Mouse (Mus musculus): ENCODE measurements around the gene Mybpc2. TPM values are rescaled to one million over a fixed set of nuclear protein-coding genes. Genes with fewer than 3 reads are reported as not detected.

The Mybpc2 gene
- polyA plus RNA-seq, 1 experiment from 2014 or later: 0.27 TPM

DNA sequence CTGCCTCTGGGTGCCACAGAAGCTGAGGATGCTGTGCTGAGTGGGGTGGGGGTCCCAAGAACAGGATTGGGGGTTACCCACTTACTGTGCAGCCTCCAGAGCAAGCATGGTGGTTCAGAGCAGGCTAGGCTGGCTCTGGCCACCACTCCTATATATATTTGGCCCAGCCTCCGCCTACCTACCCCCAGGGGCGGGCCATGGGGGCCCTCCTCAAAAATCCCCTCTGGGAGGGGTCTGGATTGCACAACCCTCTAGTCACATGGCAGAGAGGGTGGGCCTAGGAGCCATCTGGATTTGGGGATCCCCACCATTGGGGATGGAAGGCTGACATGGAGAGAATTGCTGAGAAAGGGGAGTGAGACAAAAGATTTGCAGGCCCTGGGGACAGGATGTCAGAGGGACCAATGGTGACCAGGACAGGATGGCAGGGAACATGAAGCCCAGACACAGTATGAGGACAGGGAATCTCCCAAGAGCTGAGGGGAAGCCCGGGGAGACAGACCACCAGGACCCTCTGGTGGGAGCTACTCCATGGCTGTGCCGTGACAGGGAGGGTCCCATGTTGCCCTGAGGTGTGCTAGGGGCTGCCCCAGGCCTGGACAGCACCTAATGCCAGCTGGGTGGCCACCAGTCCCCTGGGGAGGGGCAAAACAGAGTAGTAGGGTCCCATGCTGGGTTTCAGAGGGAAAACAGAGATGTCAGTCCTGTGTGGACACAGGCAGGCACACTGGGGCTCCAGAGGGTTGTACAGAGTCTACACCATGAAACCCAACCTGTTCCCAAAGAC lies 7.7 kb upstream of the Mybpc2 start, which contains the start of gene Spib:
Spib (minus strand) TSS at position 126 of the 787 bp plus-strand sequence.
- WGBS: 81% methylated on average over 4 of the region's 4 CpGs
- Histone ChIP-seq H3K27ac (no peak within 1 kb of the TSS), H3K4me1 (no peaks in the 10 kb centered on the region; the same call in 1 of the 2 replicates), H3K9ac (no peak within 1 kb of the TSS), H3K36me3 (peaks cover 18% of the 10 kb centered on the region), H3K27me3 (replicated peaks) (no peaks in the 10 kb centered on the region; the same call in 1 of the 2 replicates), H3K4me2 (no peak within 1 kb of the TSS), H3K9me3 (no peaks in the 10 kb centered on the region), H3K4me3 (replicated peaks) (no peak within 1 kb of the TSS)
- no peak for ATAC-seq (ENCODE audit: insufficient read depth, low FRiP score, low read depth)

DNA sequence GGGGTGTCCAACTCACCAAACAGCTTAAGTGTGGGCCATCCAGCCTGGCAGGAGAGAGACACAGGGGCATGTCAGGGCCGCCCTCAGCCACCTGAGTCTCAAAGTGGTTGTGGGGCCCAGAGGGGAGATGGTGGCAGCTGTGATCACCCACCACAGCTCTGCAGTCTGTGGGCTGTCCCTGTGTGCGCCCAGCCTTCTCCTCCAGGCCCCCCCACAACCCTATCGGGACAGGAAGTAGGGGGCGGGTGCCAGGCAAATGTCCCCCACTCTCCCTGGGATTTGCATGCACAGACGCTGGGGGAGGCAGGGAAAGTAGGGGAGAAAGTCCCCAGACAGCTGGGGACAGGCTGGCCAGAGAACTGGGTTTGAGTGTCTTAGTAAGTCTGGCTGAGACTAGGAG lies 6.8 kb upstream of the Mybpc2 start:
- no peak overlapping the region for H3K27ac ChIP-seq
- no peaks in the 10 kb centered on the region for H3K9me3 ChIP-seq
- H3K4me2 ChIP-seq: no peak overlapping the region
- no peak overlapping the region for H3K9ac ChIP-seq
- ATAC-seq (ENCODE audit: insufficient read depth, low FRiP score, low read depth): no peak
- H3K27me3 ChIP-seq (replicated peaks): no peaks in the 10 kb centered on the region; the same call in 1 of the 2 replicates
- no peaks in the 10 kb centered on the region; the same call in 1 of the 2 replicates for H3K4me1 ChIP-seq
- 38% methylated on average over 5 of the region's 5 CpGs for WGBS
- peaks cover 10% of the 10 kb centered on the region for H3K36me3 ChIP-seq
- no peak overlapping the region for H3K4me3 ChIP-seq (replicated peaks)

DNA sequence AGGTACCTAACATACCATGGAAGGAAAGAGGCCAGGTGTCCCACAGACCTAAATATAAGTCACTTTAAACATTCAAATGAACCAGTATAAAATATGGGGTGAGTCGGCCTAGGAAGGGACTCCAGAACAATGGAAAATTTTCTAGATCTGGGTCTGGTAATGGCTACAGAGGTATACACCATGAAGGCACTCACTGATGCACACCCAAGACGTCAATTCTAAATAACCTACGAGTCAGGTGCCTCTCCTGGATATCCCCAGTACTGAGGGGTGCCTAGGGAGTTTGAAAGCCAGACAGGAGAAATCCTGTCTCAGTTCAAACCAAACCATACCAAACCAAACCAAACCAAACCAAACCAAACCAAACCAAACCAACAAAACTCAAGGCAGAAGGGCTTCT lies 6.1 kb upstream of the Mybpc2 start:
- H3K4me3 ChIP-seq (replicated peaks): no peak overlapping the region
- H3K9ac ChIP-seq: no peak overlapping the region
- ATAC-seq (ENCODE audit: insufficient read depth, low FRiP score, low read depth): no peak
- no peaks in the 10 kb centered on the region for H3K9me3 ChIP-seq
- peaks cover 10% of the 10 kb centered on the region for H3K36me3 ChIP-seq
- H3K27ac ChIP-seq: no peak overlapping the region
- no peaks in the 10 kb centered on the region; the same call in 1 of the 2 replicates for H3K27me3 ChIP-seq (replicated peaks)
- peaks cover under 1% of the 10 kb centered on the region; the same call in 1 of the 2 replicates for H3K4me1 ChIP-seq
- no peak overlapping the region for H3K4me2 ChIP-seq
- WGBS: 80% methylated on average over 3 of the region's 3 CpGs

DNA sequence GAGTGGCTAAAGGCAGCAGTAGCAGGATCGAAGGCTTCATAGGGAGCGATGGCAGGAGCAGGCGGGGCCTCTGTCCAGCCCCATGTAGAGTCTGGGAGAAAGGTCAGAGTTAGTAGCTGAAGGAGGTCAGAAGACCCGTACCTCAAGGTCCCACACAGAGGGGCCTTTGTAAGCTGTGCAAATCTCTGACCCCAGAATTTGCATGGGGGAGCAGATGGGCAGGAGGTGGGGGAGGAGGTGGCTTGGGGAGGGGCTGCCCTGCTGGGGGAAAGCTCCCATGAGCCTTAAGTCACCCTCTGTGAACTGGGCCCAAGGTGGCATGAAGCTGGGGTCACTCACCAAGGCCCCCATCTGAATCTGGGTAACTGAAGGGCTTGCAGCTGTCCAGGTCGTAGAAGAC lies 5.1 kb upstream of the Mybpc2 start:
- Histone ChIP-seq H3K9me3 (no peaks in the 10 kb centered on the region), H3K27me3 (replicated peaks) (peaks cover 8% of the 10 kb centered on the region; the same call in 1 of the 2 replicates), H3K4me1 (peaks cover 10% of the 10 kb centered on the region), H3K9ac (no peak overlapping the region), H3K4me3 (replicated peaks) (no peak overlapping the region), H3K36me3 (peaks cover 10% of the 10 kb centered on the region), H3K4me2 (no peak overlapping the region), H3K27ac (no peak overlapping the region)
- no peak for ATAC-seq (ENCODE audit: insufficient read depth, low FRiP score, low read depth)
- 64% methylated on average over 5 of the region's 5 CpGs for WGBS

DNA sequence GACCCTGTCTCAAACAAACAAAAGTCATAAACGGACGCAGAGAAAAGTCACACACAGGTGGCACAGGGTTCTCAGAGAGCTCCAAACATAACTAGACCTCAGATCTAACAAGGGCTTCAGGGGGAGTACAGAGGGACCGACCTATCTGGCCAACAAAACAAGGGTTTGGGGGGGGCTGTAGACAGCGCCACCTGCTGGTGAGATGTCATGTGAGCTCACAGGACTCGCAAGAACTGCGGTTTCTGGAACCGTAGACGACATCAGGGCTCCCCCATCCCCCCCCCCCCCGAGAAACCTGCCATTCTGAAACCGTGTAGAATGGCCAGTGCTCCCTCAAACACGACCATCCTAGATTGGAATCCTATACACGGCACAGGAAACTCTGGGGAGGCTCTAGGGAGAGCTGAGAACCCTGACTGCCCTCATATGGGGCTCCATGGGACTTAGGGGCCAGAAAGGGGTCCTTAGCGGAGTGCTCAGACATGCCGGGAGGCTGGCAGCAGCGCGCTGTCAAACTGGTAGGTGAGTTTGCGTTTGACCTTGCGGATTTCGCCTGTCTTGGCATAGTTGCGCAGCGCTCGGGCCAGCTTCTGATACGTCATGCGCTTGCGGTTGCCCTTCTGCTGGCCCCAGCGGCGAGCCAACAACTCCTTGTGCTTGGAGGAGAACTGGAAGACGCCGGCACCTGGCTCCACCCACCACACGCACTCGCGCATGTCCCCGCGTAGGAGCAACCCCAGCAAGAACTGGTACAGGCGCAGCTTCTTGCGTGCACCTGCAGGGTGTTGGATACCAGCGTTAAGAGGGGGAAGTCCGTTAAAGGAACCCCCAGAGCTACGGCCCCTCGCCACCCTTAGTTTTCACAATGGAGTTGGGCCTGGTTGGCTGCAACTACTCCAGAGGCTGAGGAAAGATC lies 3.3 kb upstream of the Mybpc2 start:
- 6% methylated on average over 40 of the region's 40 CpGs for WGBS
- Histone ChIP-seq H3K27ac (no peak overlapping the region), H3K9me3 (no peaks in the 10 kb centered on the region), H3K36me3 (0 out of 2 replicates have a peak, but pooled peaks cover 1% of the 10 kb centered on the region), H3K4me2 (peak overlapping the region; percentile 69), H3K9ac (peak overlapping the region; percentile 38; the same call in 1 of the 2 replicates), H3K4me3 (replicated peaks) (peak overlapping the region; percentile 36), H3K4me1 (peaks cover 11% of the 10 kb centered on the region), H3K27me3 (replicated peaks) (peaks cover 20% of the 10 kb centered on the region; the same call in 1 of the 2 replicates)
- peak; percentile 38; the same call in 1 of the 2 replicates for ATAC-seq (ENCODE audit: insufficient read depth, low FRiP score, low read depth)

DNA sequence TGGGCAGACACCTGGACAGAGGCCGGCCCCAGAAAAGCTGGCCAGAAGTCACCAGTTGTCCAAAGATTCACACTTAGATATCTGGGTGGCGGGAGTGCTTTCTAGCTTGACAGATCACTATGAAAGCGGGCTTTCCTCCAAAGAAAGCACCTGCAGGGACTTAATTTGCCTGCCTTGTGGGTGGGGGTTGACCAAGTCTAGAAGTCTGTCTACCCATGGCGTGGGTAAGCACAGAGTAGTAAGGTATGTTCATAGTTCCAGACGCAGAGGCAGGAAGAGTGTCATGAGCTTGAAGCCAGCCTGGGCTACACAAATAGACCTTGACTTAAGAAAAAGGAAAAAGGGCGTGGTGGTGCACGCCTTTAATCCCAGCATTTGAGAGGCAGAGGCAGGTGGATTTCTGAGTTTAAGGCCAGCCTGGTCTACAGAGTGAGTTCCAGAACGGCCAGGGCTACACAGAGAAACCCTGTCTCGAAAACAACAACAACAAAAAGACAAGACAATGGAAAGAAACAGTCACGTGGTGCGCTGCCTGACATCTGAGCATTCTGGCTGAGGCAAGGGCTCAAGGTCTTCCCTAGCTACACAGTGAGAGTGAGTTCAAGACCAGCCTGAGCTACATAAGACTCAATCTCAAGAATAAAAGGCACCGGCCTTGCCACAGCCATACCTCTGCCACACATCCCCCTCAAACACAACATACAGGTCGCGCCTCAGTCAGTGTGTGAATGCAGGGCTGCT lies 2.1 kb upstream of the Mybpc2 start:
- peaks cover 11% of the 10 kb centered on the region for H3K4me1 ChIP-seq
- no peak overlapping the region for H3K9ac ChIP-seq
- 87% methylated on average over 14 of the region's 14 CpGs for WGBS
- no peaks in the 10 kb centered on the region for H3K9me3 ChIP-seq
- H3K36me3 ChIP-seq: no peaks in the 10 kb centered on the region
- H3K27me3 ChIP-seq (replicated peaks): peaks cover 20% of the 10 kb centered on the region; the same call in 1 of the 2 replicates
- H3K4me3 ChIP-seq (replicated peaks): no peak overlapping the region
- H3K27ac ChIP-seq: no peak overlapping the region
- ATAC-seq (ENCODE audit: insufficient read depth, low FRiP score, low read depth): no peak
- H3K4me2 ChIP-seq: no peak overlapping the region

DNA sequence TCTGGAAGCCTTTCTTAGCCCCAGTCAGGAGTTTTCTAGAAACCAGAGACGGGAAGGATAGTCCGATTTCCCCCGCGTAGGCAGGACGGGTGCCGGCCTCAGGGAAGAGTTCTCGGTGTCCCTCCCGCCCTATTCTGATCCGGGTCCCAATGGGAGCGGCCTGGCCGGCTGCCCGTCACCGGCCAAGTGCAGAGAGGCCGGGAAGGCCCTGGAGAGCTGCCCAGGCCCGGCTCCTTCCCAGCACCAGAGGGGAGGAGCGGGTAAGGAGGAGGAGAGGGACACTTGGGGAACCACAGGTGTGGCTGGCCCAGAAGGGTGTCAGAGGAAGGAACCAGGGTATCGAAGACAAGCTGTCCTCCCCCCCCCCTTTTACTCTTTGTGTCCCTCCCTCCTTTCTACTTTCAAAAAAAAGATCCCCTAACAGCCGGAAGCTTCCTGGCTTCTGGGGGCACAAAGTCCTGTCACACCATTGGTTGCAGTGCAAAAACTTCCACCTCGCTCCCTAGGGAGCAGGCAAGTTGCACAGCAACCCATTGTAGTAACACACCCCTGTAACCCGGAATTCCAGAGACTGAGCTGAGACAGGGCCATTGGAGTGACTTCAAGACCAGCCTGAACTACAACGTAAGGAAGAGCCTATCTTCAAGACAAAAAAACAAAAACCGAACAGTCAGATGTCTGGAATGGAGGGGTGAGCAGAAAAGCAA lies 823 bp upstream of the Mybpc2 start:
- Histone ChIP-seq H3K4me1 (peaks cover 11% of the 10 kb centered on the region), H3K36me3 (no peaks in the 10 kb centered on the region), H3K4me2 (peak overlapping the region; percentile 48), H3K9ac (no peak overlapping the region), H3K9me3 (no peaks in the 10 kb centered on the region), H3K27me3 (replicated peaks) (peaks cover 23% of the 10 kb centered on the region; the same call in 1 of the 2 replicates), H3K4me3 (replicated peaks) (0 out of 2 replicates have a peak overlapping the region, but pooled peaks have one; percentile 5), H3K27ac (no peak overlapping the region)
- WGBS: 17% methylated on average over 21 of the region's 22 CpGs
- ATAC-seq (ENCODE audit: insufficient read depth, low FRiP score, low read depth): no peak

DNA sequence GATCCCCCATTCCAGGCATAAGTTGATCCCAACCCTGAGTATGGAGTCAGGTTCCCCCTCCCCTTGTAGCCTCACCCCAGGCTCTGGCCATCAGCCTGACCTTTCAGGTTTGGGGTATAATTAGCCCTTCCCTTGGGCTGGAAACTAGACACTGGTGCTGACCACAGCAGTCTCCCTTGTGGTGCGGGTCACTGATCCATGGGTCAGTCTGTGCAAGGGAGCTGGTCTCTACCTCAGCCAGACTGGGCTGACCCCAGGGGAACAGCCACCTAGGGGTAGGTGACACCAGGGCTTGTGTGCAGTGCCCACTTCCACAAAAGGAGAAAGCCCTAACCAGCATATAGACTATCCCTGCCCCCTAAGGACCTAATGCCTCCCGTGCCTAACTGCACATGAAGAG lies 1.4 kb downstream of the Mybpc2 start:
- Histone ChIP-seq H3K27ac (no peak overlapping the region), H3K4me3 (replicated peaks) (no peak overlapping the region), H3K9ac (no peak overlapping the region), H3K4me1 (peaks cover 11% of the 10 kb centered on the region), H3K4me2 (no peak overlapping the region), H3K9me3 (no peaks in the 10 kb centered on the region), H3K36me3 (no peaks in the 10 kb centered on the region), H3K27me3 (replicated peaks) (peaks cover 23% of the 10 kb centered on the region; the same call in 1 of the 2 replicates)
- WGBS: 71% methylated on average over 2 of the region's 2 CpGs
- no peak for ATAC-seq (ENCODE audit: insufficient read depth, low FRiP score, low read depth)

DNA sequence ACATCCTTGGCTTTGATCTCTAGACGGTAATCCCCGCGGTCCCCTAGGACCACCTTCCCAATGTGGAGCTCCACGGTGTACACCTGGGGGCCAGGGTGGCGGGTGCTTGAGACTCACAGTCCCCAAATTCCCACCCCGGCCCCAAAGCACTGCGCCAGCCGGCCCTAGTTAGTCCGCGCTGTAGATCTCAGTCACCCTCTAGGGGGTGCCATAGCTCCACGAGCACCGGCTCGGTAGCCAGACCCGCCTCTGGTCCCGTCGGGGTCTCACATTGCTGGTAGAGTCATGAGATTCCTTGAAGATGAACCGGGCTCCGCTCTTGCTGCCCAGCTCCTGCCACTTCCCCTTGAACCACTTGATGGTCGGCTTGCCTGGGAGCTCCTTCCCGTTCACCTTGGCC lies 2.7 kb downstream of the Mybpc2 start:
- 4% methylated on average over 20 of the region's 20 CpGs for WGBS
- ATAC-seq (ENCODE audit: insufficient read depth, low FRiP score, low read depth): no peak
- no peak overlapping the region for H3K9ac ChIP-seq
- peaks cover 23% of the 10 kb centered on the region; the same call in 1 of the 2 replicates for H3K27me3 ChIP-seq (replicated peaks)
- no peak overlapping the region for H3K4me3 ChIP-seq (replicated peaks)
- H3K36me3 ChIP-seq: no peaks in the 10 kb centered on the region
- H3K27ac ChIP-seq: no peak overlapping the region
- H3K4me1 ChIP-seq: peaks cover 11% of the 10 kb centered on the region
- no peaks in the 10 kb centered on the region for H3K9me3 ChIP-seq
- H3K4me2 ChIP-seq: peak overlapping the region; percentile 29

DNA sequence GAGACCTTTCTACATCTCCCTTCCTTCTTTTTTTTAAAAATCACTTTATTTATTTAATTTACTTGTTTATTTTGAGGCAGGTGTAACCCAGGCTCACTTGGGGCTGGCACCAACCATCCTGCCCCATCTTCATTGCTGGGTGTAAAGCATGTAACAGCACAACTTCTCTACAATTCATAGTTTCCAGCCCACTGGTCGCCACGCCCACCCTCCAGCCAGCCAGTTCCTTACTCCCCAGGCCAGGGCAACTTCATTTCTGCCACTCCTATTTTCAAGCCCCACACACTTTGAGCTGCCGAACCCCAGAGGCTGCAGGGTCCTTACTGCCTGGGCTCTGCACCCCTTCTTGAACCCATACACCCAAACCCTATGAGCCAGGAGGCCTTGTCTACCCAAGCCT lies 3.5 kb downstream of the Mybpc2 start:
- Histone ChIP-seq H3K9me3 (no peaks in the 10 kb centered on the region), H3K27ac (no peak overlapping the region), H3K4me2 (no peak overlapping the region), H3K4me1 (peaks cover 11% of the 10 kb centered on the region), H3K27me3 (replicated peaks) (peaks cover 23% of the 10 kb centered on the region; the same call in 1 of the 2 replicates), H3K9ac (no peak overlapping the region), H3K36me3 (no peaks in the 10 kb centered on the region), H3K4me3 (replicated peaks) (no peak overlapping the region)
- no peak for ATAC-seq (ENCODE audit: insufficient read depth, low FRiP score, low read depth)
- WGBS: 64% methylated on average over 3 of the region's 3 CpGs
